Mouse (Mus musculus) c-Kit-positive CD71-positive TER-119-positive erythroid progenitor cells, embryonic 14.5 days (primary cell): ENCODE results near the gene Gdf7.

Experiments
- DNase-seq: peaks from one replicate; pipeline ENCODE4 v3.0.0-alpha.2; 2013; ENCODE audit warnings: low spot score

Gdf7 gene

GRCm38 (mm10) chr12:8297586-8298214 lies 4.1 kb downstream of the Gdf7 start:
- DNase-seq, result no peak

DNA sequence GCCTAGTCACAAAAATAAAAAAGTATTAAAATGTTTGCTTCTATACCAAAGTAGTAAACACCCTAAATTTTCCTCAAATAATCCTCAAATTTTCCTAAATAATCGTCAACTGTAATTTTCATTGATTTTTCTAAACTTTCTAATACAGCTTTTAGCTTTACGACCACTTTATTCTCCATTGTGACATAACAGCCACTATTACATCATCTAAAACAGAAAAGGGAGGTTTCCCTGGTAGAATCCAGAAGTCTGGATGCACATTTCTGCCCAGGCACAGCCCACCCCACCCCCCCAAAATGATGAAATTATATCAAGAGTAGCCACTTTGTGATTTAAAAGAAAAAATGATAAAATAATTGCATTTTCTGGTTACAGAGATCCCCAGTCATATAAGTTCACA lies 5.6 kb downstream of the Gdf7 start:
- no peak for DNase-seq

DNA sequence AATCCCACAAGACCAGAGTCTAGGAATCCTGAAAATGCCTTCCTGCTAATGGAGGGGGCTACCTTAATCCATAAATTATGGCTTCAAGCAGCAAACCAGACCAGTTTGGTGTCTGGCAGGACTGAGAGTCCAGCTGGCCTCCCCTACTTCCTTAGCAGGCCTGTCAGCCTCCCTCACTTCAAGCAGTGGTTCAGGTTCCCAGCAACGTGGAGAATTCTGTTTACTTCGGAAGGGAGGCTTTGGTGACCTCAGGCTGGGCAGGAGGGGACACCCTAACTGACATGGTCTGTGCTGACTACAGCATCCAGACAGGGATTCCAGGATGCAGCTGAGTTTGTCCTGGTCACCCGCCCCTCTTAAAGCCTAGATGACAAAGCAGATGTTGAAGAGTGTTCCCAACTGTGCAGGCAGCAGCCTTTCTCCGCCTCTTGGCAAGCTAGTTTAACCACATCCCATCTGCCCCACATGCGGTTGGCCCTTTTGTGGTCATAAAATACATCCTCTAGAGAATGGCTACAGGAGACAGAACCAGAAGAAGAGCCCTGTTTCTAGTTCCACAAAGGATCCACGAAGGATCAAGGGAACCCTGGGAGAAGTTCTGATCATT lies 6.3 kb downstream of the Gdf7 start:
- no peak for DNase-seq

DNA sequence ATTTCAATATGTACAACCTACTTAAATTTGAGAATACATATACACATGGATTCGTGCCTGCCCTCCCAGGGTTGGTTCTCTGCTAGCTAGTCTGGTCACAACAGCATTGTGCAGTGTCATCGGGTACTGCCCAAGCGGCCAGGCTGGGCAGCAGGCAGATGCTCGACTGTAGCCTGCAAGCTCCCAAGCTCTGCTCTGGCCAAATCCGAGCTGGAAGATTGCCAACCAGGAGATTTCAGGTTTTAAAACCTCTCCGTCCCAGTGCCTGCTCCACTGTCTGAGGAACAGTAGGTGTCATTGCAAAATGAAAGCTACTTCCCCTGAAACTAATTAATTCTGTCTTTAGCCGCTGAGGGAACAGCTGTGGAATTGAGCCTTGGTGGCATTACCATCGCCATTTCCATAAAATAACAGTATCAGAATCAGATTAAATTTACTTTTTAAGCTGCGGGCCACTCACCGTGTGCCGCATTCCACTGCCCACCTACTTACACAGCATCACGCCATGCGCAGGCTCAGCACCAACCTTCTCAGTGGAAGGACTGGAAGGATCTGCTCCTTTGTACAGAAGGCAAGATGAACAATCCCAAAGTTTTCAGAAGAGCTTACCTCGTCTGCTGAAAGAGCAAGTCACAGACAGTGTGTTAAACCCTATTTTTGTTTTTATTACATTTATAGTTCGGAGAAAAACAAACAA lies 10.4 kb downstream of the Gdf7 start:
- no peak for DNase-seq

DNA sequence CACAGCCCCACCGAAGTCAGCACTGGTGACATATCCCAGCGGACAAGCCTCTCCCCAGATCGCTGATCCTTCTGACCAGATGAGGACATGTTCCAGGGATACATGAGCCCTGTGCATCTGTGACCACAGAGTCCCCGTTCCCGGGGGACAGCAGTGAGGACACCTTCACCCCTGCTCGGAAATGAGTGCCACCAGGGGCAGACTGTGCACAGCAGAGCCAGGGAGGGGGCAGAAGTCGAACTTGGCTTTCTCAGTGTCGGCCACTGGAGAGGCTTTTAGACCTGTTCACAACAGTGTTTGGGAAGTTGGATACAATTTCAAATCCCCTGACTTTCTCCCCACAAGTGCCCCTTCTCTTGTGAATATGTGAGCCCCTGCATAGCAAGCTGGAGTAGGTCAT lies 12.3 kb downstream of the Gdf7 start:
- no peak for DNase-seq

- DNase-seq, result no peak
Measured at GRCm38 (mm10) chr12:8289099-8289498, 12.7 kb downstream of the Gdf7 start.

- DNase-seq, result no peak
Measured at GRCm38 (mm10) chr12:8287970-8288369, 13.8 kb downstream of the Gdf7 start.

- no peak for DNase-seq
Measured at GRCm38 (mm10) chr12:8281225-8282017, 20.3 kb downstream of the Gdf7 start.

- no peak for DNase-seq
Measured at GRCm38 (mm10) chr12:8275424-8275823, 26.3 kb downstream of the Gdf7 start.

- DNase-seq, result no peak
Measured at GRCm38 (mm10) chr12:8273471-8274171, 28.1 kb downstream of the Gdf7 start.

DNA sequence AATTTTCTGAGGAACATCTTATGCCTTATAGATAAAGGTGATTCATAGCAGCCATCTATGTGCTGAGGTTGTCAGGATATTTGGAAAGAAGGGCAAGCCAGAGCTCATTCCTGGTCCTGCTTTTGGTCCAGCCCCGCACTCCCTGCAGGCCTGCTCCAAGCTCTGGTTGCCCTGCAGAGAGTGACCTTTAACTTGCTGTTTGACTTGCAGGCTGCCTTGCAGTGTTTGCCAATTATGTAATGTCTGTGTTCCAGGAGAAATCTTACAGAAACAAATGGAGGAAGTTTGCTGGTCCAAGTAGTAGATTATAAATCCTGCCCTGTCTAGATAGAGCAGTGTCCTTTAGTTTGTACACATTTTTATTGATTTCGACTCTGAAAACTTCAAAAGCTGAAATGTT lies 30.3 kb downstream of the Gdf7 start:
- no peak for DNase-seq

- DNase-seq, result no peak
Measured at GRCm38 (mm10) chr12:8269627-8270026, 32.1 kb downstream of the Gdf7 start.

DNA sequence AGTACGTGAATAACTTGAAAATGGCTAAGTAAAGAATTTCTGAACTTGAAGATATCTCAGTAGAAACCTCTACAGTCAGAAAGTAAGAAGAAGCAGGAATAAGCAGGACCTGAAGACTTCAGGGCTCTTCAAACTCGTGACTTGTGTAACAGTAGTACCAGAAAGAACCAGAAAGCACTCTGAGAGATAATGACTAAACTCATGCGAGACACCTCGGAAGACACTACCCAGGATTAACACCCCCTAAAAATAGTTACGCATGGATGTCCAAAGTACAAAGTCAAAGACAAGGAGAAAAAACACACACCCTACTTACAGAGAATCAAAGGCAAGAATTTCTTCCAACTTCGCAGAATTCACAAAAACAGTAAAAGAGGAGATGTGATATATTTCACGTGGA lies 35.4 kb downstream of the Gdf7 start:
- no peak for DNase-seq

DNA sequence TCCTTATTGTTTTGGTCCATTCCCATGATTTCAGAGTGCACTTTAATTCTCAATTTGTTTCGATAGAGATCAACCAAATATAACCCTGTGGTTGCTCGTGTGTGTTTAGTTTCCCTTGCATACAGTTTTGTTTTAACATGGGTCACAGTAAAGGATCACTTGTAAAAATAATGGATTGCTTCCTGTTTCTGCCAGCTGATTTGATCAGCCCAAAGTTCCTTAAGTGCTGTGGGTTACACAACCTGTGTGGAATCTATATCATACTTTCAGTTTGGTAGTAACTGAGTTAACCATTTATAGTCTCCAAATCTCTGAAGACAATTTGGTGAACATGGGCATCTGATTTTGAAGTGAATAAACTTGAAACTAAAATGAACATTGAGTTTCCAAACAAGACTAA lies 41.5 kb downstream of the Gdf7 start:
- no peak for DNase-seq
